18 mouse cellular contexts compared by ENCODE assay signal in genomic region chr5:38872906-38873305, GRCm38 (mm10). TPM values are rescaled to one million over a fixed set of nuclear protein-coding genes. Genes with fewer than 3 reads are reported as not detected.
"Had no signal": no experiment of that assay in that cellular context is flagged by ENCODE, and none has a peak within 500 bp of the region (broad histone marks: within the 10 kb centered on the region; RNA-seq: fewer than 3 reads in every experiment).

No protein-coding gene starts in this region.

- H3K4me3 ChIP-seq: lung, embryonic 15.5 days; megakaryocyte, embryonic 14.5 days; midbrain, embryonic 13.5 days; midbrain, embryonic 15.5 days; neural tube, embryonic 12.5 days; stomach, embryonic 15.5 days had no signal

- DNase-seq: lung, adult 2 months; lung, postnatal 14 days; lung, postnatal 36 days; right cerebral cortex, postnatal 14 days; thymus, adult 2 months; thymus, postnatal 25 days; thymus, postnatal 4 days had no signal

- H3K4me1 ChIP-seq: lung, embryonic 15.5 days; midbrain, embryonic 13.5 days; midbrain, embryonic 15.5 days; neural tube, embryonic 12.5 days; stomach, embryonic 15.5 days had no signal

- H3K9me3 ChIP-seq: lung, embryonic 15.5 days; megakaryocyte, embryonic 14.5 days; midbrain, embryonic 13.5 days; midbrain, embryonic 15.5 days; neural tube, embryonic 12.5 days; stomach, embryonic 15.5 days had no signal

- ATAC-seq: lung, postnatal 0 days; midbrain, embryonic 13.5 days; midbrain, embryonic 15.5 days had no signal

- H3K27me3 ChIP-seq: lung, embryonic 15.5 days; megakaryocyte, embryonic 14.5 days; midbrain, embryonic 13.5 days; midbrain, embryonic 15.5 days; neural tube, embryonic 12.5 days; stomach, embryonic 15.5 days had no signal

- H3K27ac ChIP-seq: lung, embryonic 15.5 days; macrophage; midbrain, embryonic 13.5 days; midbrain, embryonic 15.5 days; neural tube, embryonic 12.5 days; stomach, embryonic 15.5 days; stomach, postnatal 0 days had no signal

- H3K36me3 ChIP-seq: lung, embryonic 15.5 days; midbrain, embryonic 13.5 days; midbrain, embryonic 15.5 days; neural tube, embryonic 12.5 days; stomach, embryonic 15.5 days had no signal

RNA-seq across cellular contexts. Expression of gene Clnk, which starts 3.7 kb away (rescaled TPM):
- total RNA-seq: midbrain, postnatal 0 days; neutrophil, adult 5-6 weeks had no signal
- polyA plus RNA-seq: lung, postnatal 0 days; macrophage; neural tube, embryonic 12.5 days had no signal
